In the genomic region with DNA sequence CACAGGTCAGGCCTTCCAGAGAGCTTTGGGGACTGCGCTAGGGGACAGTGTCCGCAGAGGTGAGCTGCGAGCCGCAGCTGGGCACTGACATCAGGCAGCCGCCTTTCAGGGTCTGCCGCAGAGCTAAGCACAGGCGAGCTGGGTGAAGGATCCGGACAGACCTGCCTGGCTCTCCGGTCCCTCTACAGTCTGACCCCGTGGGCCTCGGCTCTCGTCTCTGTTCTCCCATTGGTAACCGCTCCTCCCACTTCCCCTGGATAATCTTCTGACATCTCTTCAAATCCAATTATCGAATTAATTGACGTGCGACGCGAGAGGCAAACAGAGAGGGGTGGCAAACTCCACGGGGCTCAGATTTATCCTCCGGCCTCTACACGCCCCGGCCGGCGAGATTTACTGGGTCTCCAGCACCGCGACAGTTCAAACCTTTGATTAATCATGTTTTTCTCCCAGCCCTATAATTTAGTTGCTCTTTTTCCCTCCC, we compare ENCODE assay signal across 7 mouse cellular contexts. TPM values are rescaled to one million over a fixed set of nuclear protein-coding genes. Genes with fewer than 3 reads are reported as not detected.
DNase-seq lines count a peak whose midpoint lies in the region; ATAC-seq and TF ChIP-seq lines count a peak whose summit lies in the region.

No protein-coding gene starts in this region.

- peaks cover 28% of the 10 kb centered on the region for H3K27me3 ChIP-seq in spleen, adult 2 months (ENCODE audit: control insufficient read depth, insufficient read depth, low read length)
- peaks cover 45% of the 10 kb centered on the region for H3K27me3 ChIP-seq in embryonic facial prominence, embryonic 11.5 days (ENCODE audit: control insufficient read depth, insufficient read depth, low read length)
- H3K27me3 ChIP-seq in intestine, embryonic 15.5 days (replicated peaks), result peaks cover 63% of the 10 kb centered on the region
- peaks cover 80% of the 10 kb centered on the region for H3K27me3 ChIP-seq in neural tube, embryonic 13.5 days

- H3K4me3 ChIP-seq in spleen, adult 2 months (ENCODE audit: extremely low read depth, insufficient read depth, insufficient read length), result peak overlapping the region; percentile 33; the same call in 1 of the 2 replicates
- peak overlapping the region; percentile 37 for H3K4me3 ChIP-seq in embryonic facial prominence, embryonic 11.5 days (ENCODE audit: low read depth, low read length)
- peak overlapping the region; percentile 51 for H3K4me3 ChIP-seq in intestine, embryonic 15.5 days (replicated peaks)
- H3K4me3 ChIP-seq in neural tube, embryonic 13.5 days, result peak overlapping the region; percentile 43

- peak overlapping the region; percentile 20 for H3K9ac ChIP-seq in embryonic facial prominence, embryonic 11.5 days (replicated peaks; ENCODE audit: low read length)
- peak overlapping the region; percentile 37 for H3K9ac ChIP-seq in intestine, embryonic 15.5 days
- H3K9ac ChIP-seq in neural tube, embryonic 13.5 days, result peak overlapping the region; percentile 74

- no peak for DNase-seq in spleen, adult 2 months (ENCODE audit: low read depth in 1 of 2, low spot score in 2 of 2)
- no peak for DNase-seq in spleen, postnatal 14 days (ENCODE audit: low spot score in 2 of 2)
- peak; percentile 42 for DNase-seq in embryonic facial prominence, embryonic 11.5 days (ENCODE audit: low spot score)
- no peak for DNase-seq in spleen, adult 12 weeks (ENCODE audit: low spot score)
- DNase-seq in ovary, postnatal 36 days (ENCODE audit: low spot score), result no peak

- no peak overlapping the region for H3K27ac ChIP-seq in spleen, adult 2 months (ENCODE audit: insufficient read depth, low read length)
- no peak overlapping the region for H3K27ac ChIP-seq in embryonic facial prominence, embryonic 11.5 days (replicated peaks; ENCODE audit: low read depth, low read length)
- no peak overlapping the region for H3K27ac ChIP-seq in intestine, embryonic 15.5 days
- H3K27ac ChIP-seq in neural tube, embryonic 13.5 days (replicated peaks), result peak overlapping the region; percentile 90

- ATAC-seq in embryonic facial prominence, embryonic 11.5 days (replicated peaks; ENCODE audit: insufficient number of reproducible peaks, low FRiP score, low TSS enrichment, low read depth), result peak; percentile 51
- ATAC-seq in intestine, embryonic 15.5 days, result 0 out of 2 replicates have a peak, but pooled peaks have one; percentile 26
- peak; percentile 34; the same call in 1 of the 2 replicates for ATAC-seq in neural tube, embryonic 13.5 days (ENCODE audit: low read depth)

- TF ChIP-seq CTCF in spleen, adult 2 months (IDR thresholded peaks at IDR 0.05; ENCODE audit: extremely low read depth, insufficient read depth, insufficient read length, insufficient replicate concordance), result no peak

- peaks cover 10% of the 10 kb centered on the region for H3K4me1 ChIP-seq in spleen, adult 2 months (ENCODE audit: control insufficient read depth, insufficient read depth, insufficient read length)
- H3K4me1 ChIP-seq in embryonic facial prominence, embryonic 11.5 days (ENCODE audit: control insufficient read depth, insufficient read depth, low read length), result no peaks in the 10 kb centered on the region; the same call in 1 of the 2 replicates
- peaks cover 12% of the 10 kb centered on the region; the same call in 1 of the 2 replicates for H3K4me1 ChIP-seq in intestine, embryonic 15.5 days (replicated peaks)
- peaks cover 62% of the 10 kb centered on the region for H3K4me1 ChIP-seq in neural tube, embryonic 13.5 days (replicated peaks)

- no peaks in the 10 kb centered on the region for H3K9me3 ChIP-seq in embryonic facial prominence, embryonic 11.5 days (replicated peaks; ENCODE audit: control insufficient read depth, low read length)
- H3K9me3 ChIP-seq in intestine, embryonic 15.5 days, result no peaks in the 10 kb centered on the region
- no peaks in the 10 kb centered on the region for H3K9me3 ChIP-seq in neural tube, embryonic 13.5 days

- no peak for TF ChIP-seq POLR2A in spleen, adult 2 months (IDR thresholded peaks at IDR 0.05; ENCODE audit: low read depth, low read length)

- peak overlapping the region; percentile 76 for H3K4me2 ChIP-seq in embryonic facial prominence, embryonic 11.5 days (ENCODE audit: low read depth, low read length)
- H3K4me2 ChIP-seq in intestine, embryonic 15.5 days (replicated peaks), result peak overlapping the region; percentile 95
- peak overlapping the region; percentile 74 for H3K4me2 ChIP-seq in neural tube, embryonic 13.5 days

- 9% methylated on average over 26 of the region's 26 CpGs for WGBS in spleen, adult 2 months
- 2% methylated on average over 26 of the region's 26 CpGs for WGBS in embryonic facial prominence, embryonic 11.5 days
- WGBS in intestine, embryonic 15.5 days, result under 1% methylated on average over 26 of the region's 26 CpGs
- WGBS in neural tube, embryonic 13.5 days, result under 1% methylated on average over 26 of the region's 26 CpGs

- H3K36me3 ChIP-seq in spleen, adult 2 months (ENCODE audit: control insufficient read depth, insufficient read depth, low read length), result no peaks in the 10 kb centered on the region
- H3K36me3 ChIP-seq in embryonic facial prominence, embryonic 11.5 days (replicated peaks; ENCODE audit: control insufficient read depth, insufficient read depth, low read depth, low read length), result no peaks in the 10 kb centered on the region
- H3K36me3 ChIP-seq in intestine, embryonic 15.5 days, result no peaks in the 10 kb centered on the region
- no peaks in the 10 kb centered on the region for H3K36me3 ChIP-seq in neural tube, embryonic 13.5 days

RNA-seq across cellular contexts. Expression of gene Atp5g2, which starts 20.2 kb away (rescaled TPM):
- polyA plus RNA-seq in spleen, adult 2 months (2012; rRNA removed), result 249 and 253 TPM in 2 replicates
- polyA plus RNA-seq in embryonic facial prominence, embryonic 11.5 days (2014; fragmentation: Nextera tagmentation; extraction: Ambion mirVana), result 60.4 and 79.9 TPM in 2 replicates
- 68.2 and 73.2 TPM in 2 replicates for polyA plus RNA-seq in intestine, embryonic 15.5 days (2015; fragmentation: Nextera tagmentation; extraction: Ambion mirVana)
- 45.9 and 48.1 TPM in 2 replicates for polyA plus RNA-seq in neural tube, embryonic 13.5 days (2015; fragmentation: Nextera tagmentation; extraction: Ambion mirVana)

RNA-seq across cellular contexts. Expression of gene Calcoco1, which starts 29.6 kb away (rescaled TPM):
- 29.6 and 34.9 TPM in 2 replicates for polyA plus RNA-seq in spleen, adult 2 months (2012; rRNA removed)
- 32.2 and 34.0 TPM in 2 replicates for polyA plus RNA-seq in embryonic facial prominence, embryonic 11.5 days (2014; fragmentation: Nextera tagmentation; extraction: Ambion mirVana)
- 27.7 and 28.5 TPM in 2 replicates for polyA plus RNA-seq in intestine, embryonic 15.5 days (2015; fragmentation: Nextera tagmentation; extraction: Ambion mirVana)
- 35.7 and 41.9 TPM in 2 replicates for polyA plus RNA-seq in neural tube, embryonic 13.5 days (2015; fragmentation: Nextera tagmentation; extraction: Ambion mirVana)

Comparison
In these comparisons a context has a peak if more than half of its experiments do, and no peak if none do; other contexts are left out.
1. H3K9ac ChIP-seq: peak in every context shown above with its lines; median percentile 74 in neural tube, embryonic 13.5 days; 37 in intestine, embryonic 15.5 days; 20 in embryonic facial prominence, embryonic 11.5 days.